Mouse (Mus musculus): ENCODE results near the gene Olfr1140.

The Olfr1140 gene

GRCm38 (mm10) chr2:87743452-87743851 lies at the start of gene Olfr1140:
Olfr1140 (plus strand) TSS chr2:87743752.
- in situ Hi-C loops (cut with MboI, MseI), result no loop called here

GRCm38 (mm10) chr2:87693847-87694246 lies 49.7 kb upstream of the Olfr1140 start, which contains the start of gene Olfr1136:
Olfr1136 (minus strand) TSS chr2:87693947.
- in situ Hi-C loops (cut with MboI, MseI), result no loop called here

GRCm38 (mm10) chr2:87713079-87713478 lies 30.5 kb upstream of the Olfr1140 start, which contains the start of gene Olfr1137:
Olfr1137 (minus strand) TSS chr2:87713179.
- in situ Hi-C loops (cut with MboI, MseI), result no loop called here

DNA sequence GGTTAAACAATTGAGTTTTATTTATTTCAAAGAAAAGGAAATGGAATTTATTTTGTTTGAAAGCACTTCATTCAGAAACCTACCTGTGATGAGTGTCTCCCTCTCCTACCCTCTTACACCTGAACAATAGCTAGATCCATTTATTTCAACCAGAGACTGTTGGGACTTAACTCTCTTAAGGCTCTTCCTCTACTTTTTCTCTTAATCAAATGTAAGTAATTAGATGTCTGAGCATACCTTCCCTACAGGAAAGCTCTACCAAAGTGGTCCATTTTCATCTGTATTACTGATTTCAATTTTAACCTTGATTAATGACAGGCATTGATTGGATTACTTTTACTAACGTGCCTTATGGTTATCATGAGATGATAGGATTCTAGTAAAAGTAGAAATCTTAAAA lies 3.7 kb upstream of the Olfr1140 start, which contains the start of gene Olfr1138:
Gene Olfr1138, minus strand, starts transcription at position 101 of the 400 bp plus-strand sequence.
- in situ Hi-C loops (cut with MboI, MseI), result no loop called here

DNA sequence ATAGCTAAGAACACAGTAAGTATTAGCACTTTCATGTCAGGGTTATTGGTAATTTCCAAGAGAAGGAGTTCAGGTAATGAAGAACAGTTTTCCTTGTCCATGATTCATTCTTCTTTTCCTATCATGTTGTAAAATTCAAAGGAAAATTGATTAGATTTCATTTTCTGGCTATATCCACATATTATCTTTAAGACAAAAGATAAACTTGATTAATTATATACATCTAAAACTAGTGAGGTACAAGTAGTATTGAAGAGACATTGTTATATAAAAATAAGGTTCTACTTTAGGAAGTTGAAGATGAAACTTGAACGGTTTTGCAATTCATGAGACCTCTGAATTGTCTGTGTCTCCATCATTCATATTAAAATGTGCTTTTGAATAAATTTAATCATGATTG lies 10.3 kb downstream of the Olfr1140 start, which contains the start of gene Olfr1141:
Gene Olfr1141, minus strand, starts transcription at position 101 of the 400 bp plus-strand sequence.
- in situ Hi-C loops (cut with MboI, MseI), result no loop called here

GRCm38 (mm10) chr2:87776143-87776542 lies 32.6 kb downstream of the Olfr1140 start:
- in situ Hi-C loops (cut with MboI, MseI), result no loop called here

DNA sequence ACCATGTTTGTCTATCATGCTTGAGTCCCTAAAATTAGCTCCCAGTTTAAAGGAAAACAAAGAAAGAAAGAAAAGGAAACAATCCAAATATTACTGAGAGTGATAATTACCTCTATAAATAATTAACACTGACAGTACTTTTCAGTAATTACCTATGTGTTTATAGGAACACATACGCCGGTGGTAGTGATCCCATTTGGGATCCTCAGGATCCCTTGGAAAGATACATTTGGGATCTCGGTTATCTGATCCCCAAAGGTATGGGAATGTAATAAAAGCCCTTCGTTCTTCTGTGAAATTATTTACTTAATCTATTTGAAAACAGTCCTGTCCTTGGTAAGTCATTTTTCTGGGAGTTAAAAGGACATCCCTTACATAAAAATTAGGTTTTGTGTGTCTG lies 35.6 kb downstream of the Olfr1140 start, which contains the start of gene Olfr152:
Gene Olfr152, plus strand, starts transcription at position 301 of the 400 bp plus-strand sequence.
- in situ Hi-C loops (cut with MboI, MseI), result no loop called here

Measured in T-helper 2 cell (primary cell).